Mouse (Mus musculus): ENCODE measurements around the gene Gm14296.
"Not testable (repeated sequence)": the region's sequence is repeated elsewhere in the genome, so short reads cannot be mapped to it uniquely, and the experiment has no call there.

Gene Gm14296

GRCm38 (mm10) chr2:176927709-176928108, at the start of gene Gm14296:
Gm14296 (minus strand) TSS chr2:176927809.
- in situ Hi-C loops (cut with MboI; ENCODE audit: low sequenced_read_pairs): not testable (repeated sequence)

GRCm38 (mm10) chr2:176905464-176905863, 22.1 kb downstream of the Gm14296 start:
- in situ Hi-C loops (cut with MboI; ENCODE audit: low sequenced_read_pairs): not testable (repeated sequence)

Measured in CH12F3 (cell line).